Mouse (Mus musculus) lung, embryonic 14.5 days (tissue): ENCODE measurements at regions not wholly inside any gene's neighbourhood (a gene's known extent, or its start where the extent isn't known, plus 50 kb on each side); places are given as distances from the start of the nearest gene placed in this dataset.

Experiments used
- ATAC-seq: fragments of 200-750 bp; cut with Nextera tagmentation; 2 replicates; pipeline ENCODE4 v1.8.0; 2017; ENCODE audit warnings: mild to moderate bottlenecking, moderate TSS enrichment, moderate library complexity; ENCODE audit not compliant: insufficient read depth
- DNase-seq: peaks from one replicate; pipeline ENCODE4 v3.0.0-alpha.2; 2015
- H3K27ac ChIP-seq: fragments of 300-500 bp; sonication (generic); 2 replicates; pipeline ENCODE4 v1.5.1; 2014; ENCODE audit warnings: low read depth, mild to moderate bottlenecking, moderate library complexity
- H3K27me3 ChIP-seq: fragments of 300-500 bp; sonication (generic); 2 replicates; pipeline ENCODE4 v1.6.1; 2014; ENCODE audit warnings: low read length, control low read depth; ENCODE audit not compliant: insufficient read depth
- H3K36me3 ChIP-seq: fragments of 300-500 bp; sonication (generic); 2 replicates; pipeline ENCODE4 v1.6.1; 2014; ENCODE audit warnings: control low read depth; ENCODE audit not compliant: insufficient read depth
- H3K4me1 ChIP-seq: fragments of 300-500 bp; sonication (generic); 2 replicates; pipeline ENCODE4 v1.6.1; 2014; ENCODE audit warnings: antibody characterized with exemption, control low read depth; ENCODE audit not compliant: insufficient read depth
- H3K4me2 ChIP-seq: fragments of 300-500 bp; sonication (generic); 2 replicates; pipeline ENCODE4 v1.6.1; 2014; ENCODE audit warnings: mild to moderate bottlenecking
- H3K4me3 ChIP-seq: fragments of 300-500 bp; sonication (generic); 2 replicates; pipeline ENCODE4 v1.5.1; 2014; ENCODE audit warnings: low read depth, low read length
- H3K9ac ChIP-seq: fragments of 300-500 bp; sonication (generic); 2 replicates; pipeline ENCODE4 v1.6.1; 2014
- H3K9me3 ChIP-seq: fragments of 300-500 bp; sonication (generic); 2 replicates; pipeline ENCODE4 v1.6.1; 2016; ENCODE audit warnings: low read depth, low read length, control low read depth
- CTCF ChIP-seq: IDR thresholded peaks from 2 replicates; pipeline ENCODE4 v1.5.1; 2016; ENCODE audit warnings: antibody characterized with exemption, low read depth
- WGBS: fragments of 180-500 bp; shearing (Covaris S2); extraction: QIAGEN DNeasy Blood & Tissue Kit; methylation state at CpG from one replicate; pipeline ENCODE4 v1.1.7; 2014; 5-methylcytosine and 5-hydroxymethylcytosine counted together

GRCm38 (mm10) chr3:143527274-143527673 lies 645.5 kb upstream of the Pkn2 start:
- TF ChIP-seq CTCF: no peak
- Histone ChIP-seq H3K4me3 (no peak overlapping the region), H3K27me3 (no peaks in the 10 kb centered on the region), H3K9me3 (no peaks in the 10 kb centered on the region), H3K27ac (no peak overlapping the region), H3K4me1 (no peaks in the 10 kb centered on the region), H3K9ac (no peak overlapping the region), H3K36me3 (no peaks in the 10 kb centered on the region), H3K4me2 (no peak overlapping the region)
- ATAC-seq: no peak
- DNase-seq: no peak

GRCm38 (mm10) chr3:143512517-143513249 lies 630.9 kb upstream of the Pkn2 start:
- Histone ChIP-seq H3K4me3 (no peak overlapping the region), H3K36me3 (no peaks in the 10 kb centered on the region), H3K9ac (no peak overlapping the region), H3K4me2 (no peak overlapping the region), H3K4me1 (no peaks in the 10 kb centered on the region), H3K27me3 (no peaks in the 10 kb centered on the region), H3K27ac (no peak overlapping the region), H3K9me3 (no peaks in the 10 kb centered on the region)
- no peak for ATAC-seq
- no peak for TF ChIP-seq CTCF
- 81% methylated on average over 6 of the region's 6 CpGs for WGBS
- DNase-seq: no peak

GRCm38 (mm10) chr3:143509531-143509930 lies 627.7 kb upstream of the Pkn2 start:
- Histone ChIP-seq H3K36me3 (no peaks in the 10 kb centered on the region), H3K4me3 (no peak overlapping the region), H3K27me3 (no peaks in the 10 kb centered on the region), H3K27ac (no peak overlapping the region), H3K4me2 (no peak overlapping the region), H3K9me3 (no peaks in the 10 kb centered on the region), H3K4me1 (no peaks in the 10 kb centered on the region), H3K9ac (no peak overlapping the region)
- ATAC-seq (no peak), DNase-seq (peak; percentile 14)
- 36% methylated on average over 5 of the region's 5 CpGs for WGBS
- no peak for TF ChIP-seq CTCF

GRCm38 (mm10) chr3:143508280-143508679 lies 626.5 kb upstream of the Pkn2 start:
- DNase-seq: peak; percentile 74
- H3K9me3 ChIP-seq: no peaks in the 10 kb centered on the region
- 0 out of 2 replicates have a peak, but pooled peaks have one; percentile 47 for ATAC-seq

GRCm38 (mm10) chr3:143501017-143501416 lies 619.2 kb upstream of the Pkn2 start:
- Histone ChIP-seq H3K27me3 (no peaks in the 10 kb centered on the region), H3K4me1 (no peaks in the 10 kb centered on the region), H3K27ac (no peak overlapping the region), H3K9me3 (no peaks in the 10 kb centered on the region), H3K4me2 (no peak overlapping the region), H3K9ac (no peak overlapping the region), H3K36me3 (no peaks in the 10 kb centered on the region), H3K4me3 (no peak overlapping the region)
- WGBS: 24% methylated on average over 2 of the region's 2 CpGs
- TF ChIP-seq CTCF: no peak
- DNase-seq (no peak), ATAC-seq (no peak)

More at GRCm38 (mm10) chr3:143508280-143508679, 626.5 kb upstream of the Pkn2 start:
- no peak overlapping the region for H3K9ac ChIP-seq
- no peaks in the 10 kb centered on the region for H3K36me3 ChIP-seq
- no peaks in the 10 kb centered on the region for H3K27me3 ChIP-seq
- no peak overlapping the region for H3K4me2 ChIP-seq
- TF ChIP-seq CTCF: peak; percentile 55
- no peak overlapping the region for H3K4me3 ChIP-seq
- no peaks in the 10 kb centered on the region for H3K4me1 ChIP-seq
- no peak overlapping the region for H3K27ac ChIP-seq
- WGBS: 71% methylated on average over 1 of the region's 1 CpGs

- Histone ChIP-seq H3K4me1 (no peaks in the 10 kb centered on the region), H3K4me2 (no peak overlapping the region), H3K4me3 (no peak overlapping the region), H3K27ac (no peak overlapping the region), H3K36me3 (no peaks in the 10 kb centered on the region), H3K9ac (no peak overlapping the region), H3K27me3 (no peaks in the 10 kb centered on the region), H3K9me3 (no peaks in the 10 kb centered on the region)
- DNase-seq: no peak
- ATAC-seq: no peak
- no peak for TF ChIP-seq CTCF
- WGBS: 80% methylated on average over 4 of the region's 4 CpGs
Observed at GRCm38 (mm10) chr3:143495389-143495788, 613.6 kb upstream of the Pkn2 start.

- TF ChIP-seq CTCF: no peak
- Histone ChIP-seq H3K9ac (no peak overlapping the region), H3K4me3 (no peak overlapping the region), H3K4me2 (no peak overlapping the region), H3K36me3 (no peaks in the 10 kb centered on the region), H3K4me1 (no peaks in the 10 kb centered on the region), H3K27ac (no peak overlapping the region), H3K27me3 (no peaks in the 10 kb centered on the region), H3K9me3 (no peaks in the 10 kb centered on the region)
- DNase-seq (no peak), ATAC-seq (no peak)
- 52% methylated on average over 8 of the region's 8 CpGs for WGBS
Observed at GRCm38 (mm10) chr3:143477916-143478610, 596.3 kb upstream of the Pkn2 start.
